In the genomic region with DNA sequence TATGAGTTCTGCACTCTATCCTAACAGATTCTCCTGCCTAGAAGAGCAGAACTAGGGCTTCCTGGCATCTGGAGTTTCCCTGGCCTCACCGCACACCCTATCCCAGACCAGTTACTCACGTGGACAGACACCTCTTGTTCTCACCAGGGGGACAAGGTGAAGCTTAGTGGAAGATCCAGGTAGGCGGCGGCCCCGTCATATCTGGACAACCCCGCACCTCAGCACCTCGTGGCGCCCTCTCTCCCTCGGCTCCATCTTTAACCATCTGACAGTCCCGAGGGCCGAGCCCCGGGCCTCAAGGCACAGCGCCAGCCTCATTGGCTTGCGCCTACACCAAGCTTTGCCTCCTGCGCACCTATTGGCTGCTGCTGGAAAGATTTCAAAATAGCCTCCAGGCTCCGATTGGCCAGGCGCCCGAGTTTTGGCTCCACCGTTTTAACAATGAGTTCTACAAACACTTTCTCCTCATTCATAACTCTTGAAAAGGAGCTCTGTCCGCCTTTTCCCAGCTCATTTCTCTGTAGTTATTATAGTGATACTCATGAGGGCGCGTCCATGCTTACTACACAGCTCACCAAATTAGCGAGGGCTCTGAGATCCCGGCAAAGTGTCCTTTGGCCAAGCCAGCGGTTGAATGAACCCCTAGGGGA, we compare ENCODE assay signal across 8 mouse cellular contexts. TPM values are rescaled to one million over a fixed set of nuclear protein-coding genes. Genes with fewer than 3 reads are reported as not detected.
A peak's percentile ranks its signal among the peaks of the same experiment; 100 is the strongest.
DNase-seq lines count a peak whose midpoint lies in the region; ATAC-seq and TF ChIP-seq lines count a peak whose summit lies in the region.

2610318N02Rik (minus strand) TSS at position 297 of the 650 bp plus-strand sequence.

- ATAC-seq in midbrain, postnatal 0 days (ENCODE audit: low FRiP score) = peak; percentile 87

- H3K4me3 ChIP-seq in embryonic facial prominence, embryonic 10.5 days = peak within 1 kb of the TSS; percentile 73
- peak within 1 kb of the TSS; percentile 36 for H3K4me3 ChIP-seq in midbrain, postnatal 0 days (ENCODE audit: low read depth, low read length)

- no peaks in the 10 kb centered on the region for H3K9me3 ChIP-seq in embryonic facial prominence, embryonic 10.5 days
- H3K9me3 ChIP-seq in midbrain, postnatal 0 days (ENCODE audit: low read length) = no peaks in the 10 kb centered on the region

- H3K27me3 ChIP-seq in embryonic facial prominence, embryonic 10.5 days (replicated peaks; ENCODE audit: low read depth, poor library complexity, severe bottlenecking) = no peaks in the 10 kb centered on the region
- H3K27me3 ChIP-seq in midbrain, postnatal 0 days (ENCODE audit: insufficient read depth, low read length) = no peaks in the 10 kb centered on the region

- peak within 1 kb of the TSS; percentile 51 for H3K9ac ChIP-seq in midbrain, postnatal 0 days (replicated peaks; ENCODE audit: low read length, poor library complexity, severe bottlenecking)

- WGBS in embryonic facial prominence, embryonic 10.5 days = under 1% methylated on average over 25 of the region's 25 CpGs
- 1% methylated on average over 25 of the region's 25 CpGs for WGBS in midbrain, postnatal 0 days

- peaks cover 46% of the 10 kb centered on the region for H3K36me3 ChIP-seq in embryonic facial prominence, embryonic 10.5 days (replicated peaks)
- no peaks in the 10 kb centered on the region for H3K36me3 ChIP-seq in midbrain, postnatal 0 days (ENCODE audit: insufficient read depth, low read length)

- TF ChIP-seq CTCF in midbrain, postnatal 0 days (IDR thresholded peaks at IDR 0.05) = peak; percentile 18; the same call in 1 of the 2 replicates

- DNase-seq in 416B (ENCODE audit: low read depth) (peak; percentile 94), liver (peak; percentile 92)
- peak; percentile 88 for DNase-seq in adrenal gland, postnatal 10 days
- peak; percentile 92 for DNase-seq in embryonic facial prominence, embryonic 10.5 days (ENCODE audit: low spot score)
- DNase-seq in heart, adult 9 months (ENCODE audit: low spot score in 2 of 2) = peak; percentile 32 to 43
- peak; percentile 60 to 68 for DNase-seq in kidney, adult 8-10 months
- peak; percentile 91 for DNase-seq in midbrain, postnatal 0 days (ENCODE audit: low spot score)
- DNase-seq in spleen, postnatal 14 days (ENCODE audit: low spot score in 2 of 2) = peak; percentile 64 to 70

- H3K27ac ChIP-seq in embryonic facial prominence, embryonic 10.5 days (replicated peaks) = peak within 1 kb of the TSS; percentile 91
- no peak within 1 kb of the TSS for H3K27ac ChIP-seq in midbrain, postnatal 0 days (ENCODE audit: low read depth, low read length)

- H3K4me1 ChIP-seq in embryonic facial prominence, embryonic 10.5 days = peaks cover 38% of the 10 kb centered on the region
- peaks cover 3% of the 10 kb centered on the region; the same call in 1 of the 2 replicates for H3K4me1 ChIP-seq in midbrain, postnatal 0 days (ENCODE audit: insufficient read depth, low read length)

- H3K4me2 ChIP-seq in midbrain, postnatal 0 days (ENCODE audit: low read depth, low read length, poor library complexity, severe bottlenecking) = peak within 1 kb of the TSS; percentile 58

RNA-seq across cellular contexts. Expression of gene 2610318N02Rik, which starts in this region (rescaled TPM):
- 1 to 10 TPM; 2.5 to 2.9 TPM for total RNA-seq in adrenal gland, postnatal 10 days (2021)
- 170 and 185 TPM in 2 replicates for polyA plus RNA-seq in embryonic facial prominence, embryonic 10.5 days (2016; fragmentation: Nextera tagmentation; extraction: Ambion mirVana)
- 4.3 and 4.5 TPM in 2 replicates for total RNA-seq in midbrain, postnatal 0 days (2014; rRNA removed)
- 5.3 and 5.9 TPM in 2 replicates for polyA plus RNA-seq in midbrain, postnatal 0 days (2015; fragmentation: Nextera tagmentation; extraction: Ambion mirVana)

Comparison
In these comparisons a context has a peak if more than half of its experiments do, and no peak if none do; other contexts are left out.
1. RNA of gene 2610318N02Rik (polyA plus RNA-seq): 170 to 185 TPM in embryonic facial prominence, embryonic 10.5 days; 5.3 to 5.9 TPM in midbrain, postnatal 0 days; every median in the first group is over 10 times any median in the second.
2. DNase-seq: peak in every context shown above with its lines; median percentile 94 in 416B; 92 in embryonic facial prominence, embryonic 10.5 days; 92 in liver; 91 in midbrain, postnatal 0 days; 88 in adrenal gland, postnatal 10 days; 67 in spleen, postnatal 14 days; 64 in kidney, adult 8-10 months; 38 in heart, adult 9 months.